Mouse (Mus musculus): ENCODE data around the gene Khnyn.

DNA sequence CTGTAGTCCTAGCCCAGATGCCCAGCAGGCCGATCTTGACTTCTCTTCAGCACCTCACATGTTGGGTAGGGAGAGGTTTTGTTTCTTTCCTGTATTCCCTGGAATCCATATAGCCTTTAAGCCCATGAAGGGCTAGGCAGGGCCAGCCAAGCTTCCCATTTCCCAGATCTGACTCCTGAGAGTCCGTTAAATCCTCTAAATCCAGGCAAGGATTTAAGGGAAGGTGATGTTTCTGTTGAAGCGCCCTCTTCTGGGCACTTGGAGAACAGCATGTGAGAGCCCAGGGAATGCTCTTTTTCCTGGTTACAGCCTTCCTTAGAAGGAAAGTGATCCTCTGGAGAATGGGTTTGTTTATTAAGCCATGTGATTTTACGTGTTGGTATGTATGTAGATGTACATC is 17.8 kb upstream of the Khnyn start:
- TF ChIP-seq CTCF (IDR thresholded peaks at IDR 0.05; ENCODE audit: borderline replicate concordance, extremely low read depth, insufficient read depth, insufficient read length): peak; percentile 80; the same call in 1 of the 2 replicates
- TF ChIP-seq POLR2A (IDR thresholded peaks at IDR 0.05; ENCODE audit: borderline replicate concordance, extremely low read depth, insufficient read depth, insufficient read length, poor library complexity, severe bottlenecking): no peak
